Mouse (Mus musculus) T-cell, adult 66 days (primary cell): ENCODE measurements around the gene Gm815. TPM values are rescaled to one million over a fixed set of nuclear protein-coding genes. Genes with fewer than 3 reads are reported as not detected.

Experiments used
- total RNA-seq, 2 experiments: library from RNA; stranded (reverse); gene quantifications; 3 replicates in 1 of 2; 4 replicates in 1 of 2; pipeline ENCODE4 v1.2.4; 2023

Gene Gm815
- not detected for total RNA-seq

DNA sequence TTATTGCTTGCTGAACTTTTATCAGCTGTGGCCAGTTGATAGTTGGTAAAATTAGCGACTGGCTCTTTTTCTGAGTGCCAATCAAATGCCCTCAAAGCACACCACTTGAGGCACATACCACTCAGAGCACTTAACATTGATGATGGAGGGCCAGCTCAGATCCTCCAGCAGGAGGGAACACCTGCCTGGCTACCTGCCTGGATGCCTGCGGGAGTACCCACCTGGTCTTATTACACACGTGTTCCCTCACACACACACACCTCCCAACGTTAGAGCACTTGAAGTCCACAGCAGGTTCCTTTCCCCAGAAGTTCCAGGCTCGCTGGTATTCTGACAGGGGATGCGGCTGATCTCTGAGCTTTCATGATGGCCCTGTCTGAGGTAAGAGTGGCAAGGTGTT lies at the start of gene Gm815:
Gene Gm815 (plus strand): TSS at position 266 of the 400 bp plus-strand sequence.

